Mouse (Mus musculus): ENCODE measurements around the gene Tmem266.

DNA sequence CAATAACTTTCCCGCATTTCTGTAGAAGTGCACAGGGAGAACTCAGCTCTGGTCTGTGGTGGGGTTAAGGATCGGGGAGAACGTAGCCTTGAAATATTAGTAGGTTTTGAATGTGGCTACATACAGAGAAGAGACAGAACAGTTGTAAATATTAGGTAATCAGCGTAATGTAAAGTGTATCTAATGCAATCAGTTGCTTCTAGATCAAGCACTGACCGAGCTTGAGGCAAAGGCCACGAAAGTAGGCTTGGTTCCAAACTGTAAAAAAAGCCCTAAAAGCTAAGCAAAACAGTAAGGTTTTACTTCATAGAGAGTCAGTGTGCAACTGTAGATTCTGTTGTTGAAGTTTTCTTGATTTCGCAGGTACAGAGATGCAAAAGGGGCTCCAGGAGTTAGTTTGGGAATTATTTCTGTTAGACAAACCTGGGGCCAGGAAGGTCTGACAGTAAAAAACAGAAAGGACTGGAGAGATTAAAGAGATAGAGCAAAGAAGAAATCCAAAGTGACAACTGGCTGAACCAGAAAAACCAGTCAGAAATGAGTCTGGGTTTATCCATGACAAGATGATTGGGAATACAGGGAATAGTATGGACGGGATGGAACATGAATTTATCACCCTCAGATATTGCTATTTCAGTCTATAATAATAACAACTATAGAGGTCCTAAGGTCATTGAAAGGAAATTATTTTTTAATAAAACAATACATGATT, 47.4 kb upstream of the Tmem266 start:
- no peak for TF ChIP-seq CTCF (IDR thresholded peaks at IDR 0.05; ENCODE audit: extremely low read depth, insufficient read length, insufficient replicate concordance, low read depth, low read length)
- TF ChIP-seq POLR2A (IDR thresholded peaks at IDR 0.05; ENCODE audit: low read depth, low read length), result no peak
